Mouse (Mus musculus) cerebral cortex, adult 2 months (tissue): ENCODE data around the gene Itga10.

Experiments used
- WGBS: fragments of 180-500 bp; shearing (Covaris S2); methylation state at CpG from one replicate; pipeline ENCODE4 v1.1.7; 2018; 5-methylcytosine and 5-hydroxymethylcytosine counted together

The Itga10 gene

GRCm38 (mm10) chr3:96645018-96645649 lies at the start of gene Itga10:
Gene Itga10 (plus strand): TSS chr3:96645584.
- 60% methylated on average over 7 of the region's 7 CpGs for WGBS

- 23% methylated on average over 6 of the region's 6 CpGs for WGBS
Observed at GRCm38 (mm10) chr3:96595661-96596060, 49.7 kb upstream of the Itga10 start.

- 2% methylated on average over 23 of the region's 23 CpGs for WGBS
Observed at GRCm38 (mm10) chr3:96596228-96596707, 49.1 kb upstream of the Itga10 start, which contains the start of gene Ankrd34a. Gene Ankrd34a (plus strand): TSS chr3:96596636.

GRCm38 (mm10) chr3:96596855-96597254 lies 48.5 kb upstream of the Itga10 start:
- 4% methylated on average over 12 of the region's 12 CpGs for WGBS

GRCm38 (mm10) chr3:96597435-96597891 lies 47.9 kb upstream of the Itga10 start:
- under 1% methylated on average over 40 of the region's 40 CpGs for WGBS

GRCm38 (mm10) chr3:96598156-96599068 lies 47.0 kb upstream of the Itga10 start:
- 4% methylated on average over 54 of the region's 54 CpGs for WGBS

GRCm38 (mm10) chr3:96599069-96599393 lies 46.4 kb upstream of the Itga10 start:
- WGBS, result 42% methylated on average over 8 of the region's 8 CpGs

- WGBS, result 52% methylated on average over 3 of the region's 3 CpGs
Observed at GRCm38 (mm10) chr3:96599411-96599810, 46.0 kb upstream of the Itga10 start.

- under 1% methylated on average over 27 of the region's 27 CpGs for WGBS
Observed at GRCm38 (mm10) chr3:96600639-96601250, 44.6 kb upstream of the Itga10 start, which contains the start of gene Lix1l. Gene Lix1l (plus strand): TSS chr3:96601149.

- under 1% methylated on average over 40 of the region's 40 CpGs for WGBS
Observed at GRCm38 (mm10) chr3:96601251-96601787, 44.1 kb upstream of the Itga10 start.

- WGBS, result 13% methylated on average over 10 of the region's 10 CpGs
Observed at GRCm38 (mm10) chr3:96601941-96602703, 43.3 kb upstream of the Itga10 start.

- 19% methylated on average over 5 of the region's 5 CpGs for WGBS
Observed at GRCm38 (mm10) chr3:96602704-96603084, 42.7 kb upstream of the Itga10 start.

- 40% methylated on average over 5 of the region's 5 CpGs for WGBS
Observed at GRCm38 (mm10) chr3:96603311-96603710, 42.1 kb upstream of the Itga10 start.

GRCm38 (mm10) chr3:96606007-96606406 lies 39.4 kb upstream of the Itga10 start:
- WGBS, result 90% methylated on average over 4 of the region's 4 CpGs

GRCm38 (mm10) chr3:96606618-96607017 lies 38.8 kb upstream of the Itga10 start:
- WGBS, result 89% methylated on average over 4 of the region's 4 CpGs

GRCm38 (mm10) chr3:96617941-96618340 lies 27.4 kb upstream of the Itga10 start:
- WGBS, result 78% methylated on average over 3 of the region's 3 CpGs

- 93% methylated on average over 4 of the region's 4 CpGs for WGBS
Observed at GRCm38 (mm10) chr3:96623201-96623600, 22.2 kb upstream of the Itga10 start.

GRCm38 (mm10) chr3:96629729-96630600 lies 15.4 kb upstream of the Itga10 start, which contains the start of gene Rbm8a:
Gene Rbm8a (plus strand): TSS chr3:96629933.
- under 1% methylated on average over 48 of the region's 48 CpGs for WGBS

GRCm38 (mm10) chr3:96634015-96634414 lies 11.4 kb upstream of the Itga10 start:
- 60% methylated on average over 1 of the region's 1 CpGs for WGBS
